Mouse (Mus musculus) naive thymus-derived CD4-positive, alpha-beta T cell, adult 2 months (primary cell): ENCODE results near the gene Sema4b.
A peak's percentile ranks its signal among the peaks of the same experiment; 100 is the strongest.

Experiments used
- DNase-seq: peaks from one replicate; pipeline ENCODE4 v3.0.0-alpha.2; 2011; ENCODE audit warnings: low read depth

Gene Sema4b

GRCm38 (mm10) chr7:80216566-80216965 is 29.9 kb downstream of the Sema4b start:
- no peak for DNase-seq

GRCm38 (mm10) chr7:80218666-80219065 is 32.0 kb downstream of the Sema4b start:
- no peak for DNase-seq

GRCm38 (mm10) chr7:80220237-80220797 is 33.7 kb downstream of the Sema4b start:
- no peak for DNase-seq

GRCm38 (mm10) chr7:80221179-80221750 is 34.6 kb downstream of the Sema4b start:
- no peak for DNase-seq

- peak; percentile 26 for DNase-seq
These were observed 40.4 kb downstream of the Sema4b start for GRCm38 (mm10) chr7:80227065-80227464.

GRCm38 (mm10) chr7:80230196-80230595 is 43.6 kb downstream of the Sema4b start:
- DNase-seq = no peak

GRCm38 (mm10) chr7:80231971-80232488 is 45.4 kb downstream of the Sema4b start:
- peak; percentile 58 for DNase-seq

GRCm38 (mm10) chr7:80232489-80233029 is 45.9 kb downstream of the Sema4b start, which contains the start of the genes Cib1 and Gdpgp1:
Cib1 (minus strand) TSS chr7:80232813.
Gdpgp1 (plus strand) TSS chr7:80232865.
- DNase-seq = peak; percentile 100

GRCm38 (mm10) chr7:80233799-80234198 is 47.2 kb downstream of the Sema4b start:
- DNase-seq = peak; percentile 42

GRCm38 (mm10) chr7:80238542-80238941 is 51.9 kb downstream of the Sema4b start:
- no peak for DNase-seq

- DNase-seq = no peak
These were observed 55.0 kb downstream of the Sema4b start for GRCm38 (mm10) chr7:80241661-80242060.

- DNase-seq = no peak
These were observed 58.2 kb downstream of the Sema4b start for GRCm38 (mm10) chr7:80244851-80245250.

GRCm38 (mm10) chr7:80246148-80246721 is 59.6 kb downstream of the Sema4b start, which contains the start of gene Ttll13:
Ttll13 (plus strand) TSS chr7:80246376.
- DNase-seq = peak; percentile 96

GRCm38 (mm10) chr7:80246859-80247258 is 60.2 kb downstream of the Sema4b start:
- no peak for DNase-seq

GRCm38 (mm10) chr7:80252437-80252836 is 65.8 kb downstream of the Sema4b start:
- no peak for DNase-seq

- DNase-seq = no peak
These were observed 66.2 kb downstream of the Sema4b start for GRCm38 (mm10) chr7:80252886-80253285.

- DNase-seq = peak; percentile 29
These were observed 69.3 kb downstream of the Sema4b start for GRCm38 (mm10) chr7:80255981-80256380.

- no peak for DNase-seq
These were observed 71.1 kb downstream of the Sema4b start for GRCm38 (mm10) chr7:80257706-80258105.

- DNase-seq = peak; percentile 87
These were observed 74.2 kb downstream of the Sema4b start, which contains the start of gene Ngrn for GRCm38 (mm10) chr7:80260625-80261371. Ngrn (plus strand) TSS chr7:80261215.

GRCm38 (mm10) chr7:80261372-80261990 is 74.8 kb downstream of the Sema4b start:
- no peak for DNase-seq

GRCm38 (mm10) chr7:80264606-80265005 is 78.0 kb downstream of the Sema4b start:
- no peak for DNase-seq

GRCm38 (mm10) chr7:80267764-80268163 is 81.1 kb downstream of the Sema4b start:
- DNase-seq = no peak
